Mouse (Mus musculus): ENCODE results near the gene Dctpp1.

Gene Dctpp1

GRCm38 (mm10) chr7:127260309-127261111, at the start of gene Dctpp1:
Dctpp1 (minus strand) TSS chr7:127260709.
- DNase-seq, result peak; percentile 100

- DNase-seq, result no peak
These were observed 49.4 kb upstream of the Dctpp1 start for GRCm38 (mm10) chr7:127309951-127310350.

- peak; percentile 78 for DNase-seq
These were observed 48.4 kb upstream of the Dctpp1 start for GRCm38 (mm10) chr7:127308887-127309286.

GRCm38 (mm10) chr7:127308431-127308830, 47.9 kb upstream of the Dctpp1 start:
- DNase-seq, result no peak

- no peak for DNase-seq
These were observed 37.2 kb upstream of the Dctpp1 start for GRCm38 (mm10) chr7:127297586-127298193.

- no peak for DNase-seq
These were observed 36.5 kb upstream of the Dctpp1 start for GRCm38 (mm10) chr7:127296786-127297555.

GRCm38 (mm10) chr7:127296098-127296497, 35.6 kb upstream of the Dctpp1 start, which contains the start of gene Itgal:
Itgal (plus strand) TSS chr7:127296260.
- no peak for DNase-seq

GRCm38 (mm10) chr7:127290142-127290541, 29.6 kb upstream of the Dctpp1 start:
- DNase-seq, result no peak

- DNase-seq, result no peak
These were observed 28.8 kb upstream of the Dctpp1 start for GRCm38 (mm10) chr7:127289306-127289705.

GRCm38 (mm10) chr7:127287940-127288339, 27.4 kb upstream of the Dctpp1 start:
- DNase-seq, result no peak

GRCm38 (mm10) chr7:127285154-127285553, 24.6 kb upstream of the Dctpp1 start:
- DNase-seq, result no peak

- DNase-seq, result no peak
These were observed 21.7 kb upstream of the Dctpp1 start for GRCm38 (mm10) chr7:127282190-127282589.

- DNase-seq, result no peak
These were observed 20.6 kb upstream of the Dctpp1 start for GRCm38 (mm10) chr7:127281114-127281513.

GRCm38 (mm10) chr7:127280092-127280491, 19.6 kb upstream of the Dctpp1 start:
- DNase-seq, result no peak

GRCm38 (mm10) chr7:127278311-127278710, 17.8 kb upstream of the Dctpp1 start:
- peak; percentile 81 for DNase-seq

- peak; percentile 93 for DNase-seq
These were observed 16.0 kb upstream of the Dctpp1 start for GRCm38 (mm10) chr7:127276519-127276961.

GRCm38 (mm10) chr7:127273925-127274789, 13.6 kb upstream of the Dctpp1 start, which contains the start of gene Sephs2:
Sephs2 (minus strand) TSS chr7:127274055.
- peak; percentile 99 for DNase-seq

GRCm38 (mm10) chr7:127273118-127273923, 12.8 kb upstream of the Dctpp1 start:
- DNase-seq, result no peak

GRCm38 (mm10) chr7:127272566-127272965, 12.1 kb upstream of the Dctpp1 start:
- DNase-seq, result no peak

- DNase-seq, result no peak
These were observed 10.6 kb upstream of the Dctpp1 start for GRCm38 (mm10) chr7:127271093-127271492.

GRCm38 (mm10) chr7:127270666-127271065, 10.2 kb upstream of the Dctpp1 start:
- DNase-seq, result peak; percentile 41

Data from kidney, adult 9 months (tissue).